ENCODE assay signal across 8 mouse cellular contexts in genomic region chr8:94870474-94871107, GRCm38 (mm10). TPM values are rescaled to one million over a fixed set of nuclear protein-coding genes. Genes with fewer than 3 reads are reported as not detected.
A peak's percentile ranks its signal among the peaks of the same experiment; 100 is the strongest.
DNase-seq lines count a peak whose midpoint lies in the region; ATAC-seq and TF ChIP-seq lines count a peak whose summit lies in the region.

No protein-coding gene starts in this region.

- TF ChIP-seq CTCF in E14TG2a.4 (conservative IDR thresholded peaks at IDR 0.05; ENCODE audit: low read length): no peak
- TF ChIP-seq CTCF in midbrain, postnatal 0 days (IDR thresholded peaks at IDR 0.05): no peak

- peaks cover 31% of the 10 kb centered on the region for H3K27me3 ChIP-seq in E14TG2a.4 (ENCODE audit: insufficient read depth, low read length)
- peaks cover 10% of the 10 kb centered on the region for H3K27me3 ChIP-seq in hindbrain, embryonic 16.5 days (replicated peaks; ENCODE audit: control insufficient read depth, insufficient read depth, low read length)
- 0 out of 2 replicates have a peak, but pooled peaks cover 10% of the 10 kb centered on the region for H3K27me3 ChIP-seq in limb, embryonic 15.5 days
- H3K27me3 ChIP-seq in midbrain, postnatal 0 days (ENCODE audit: insufficient read depth, low read length): peaks cover 7% of the 10 kb centered on the region; the same call in 1 of the 2 replicates

- peak overlapping the region; percentile 81 for H3K9ac ChIP-seq in hindbrain, embryonic 16.5 days (ENCODE audit: low read depth, low read length)
- peak overlapping the region; percentile 42 for H3K9ac ChIP-seq in limb, embryonic 15.5 days
- peak overlapping the region; percentile 88 for H3K9ac ChIP-seq in midbrain, postnatal 0 days (replicated peaks; ENCODE audit: low read length, poor library complexity, severe bottlenecking)

- ATAC-seq in hindbrain, embryonic 16.5 days: peak; percentile 62
- no peak for ATAC-seq in limb, embryonic 15.5 days (ENCODE audit: insufficient number of reproducible peaks, low FRiP score, low TSS enrichment, low read depth)
- ATAC-seq in midbrain, postnatal 0 days (ENCODE audit: low FRiP score): peak; percentile 62

- H3K27ac ChIP-seq in hindbrain, embryonic 16.5 days (ENCODE audit: low read depth, low read length): peak overlapping the region; percentile 83
- no peak overlapping the region for H3K27ac ChIP-seq in limb, embryonic 15.5 days
- peak overlapping the region; percentile 81 for H3K27ac ChIP-seq in midbrain, postnatal 0 days (ENCODE audit: low read depth, low read length)

- H3K9me3 ChIP-seq in E14TG2a.4 (ENCODE audit: low read length): no peaks in the 10 kb centered on the region
- no peaks in the 10 kb centered on the region for H3K9me3 ChIP-seq in hindbrain, embryonic 16.5 days (ENCODE audit: control insufficient read depth, low read length)
- no peaks in the 10 kb centered on the region for H3K9me3 ChIP-seq in limb, embryonic 15.5 days
- H3K9me3 ChIP-seq in midbrain, postnatal 0 days (ENCODE audit: low read length): no peaks in the 10 kb centered on the region

- H3K4me1 ChIP-seq in E14TG2a.4 (replicated peaks; ENCODE audit: low read depth, low read length): peaks cover 59% of the 10 kb centered on the region
- H3K4me1 ChIP-seq in hindbrain, embryonic 16.5 days (ENCODE audit: control insufficient read depth, insufficient read depth, low read depth, low read length): peaks cover 52% of the 10 kb centered on the region
- H3K4me1 ChIP-seq in limb, embryonic 15.5 days: peaks cover 62% of the 10 kb centered on the region
- H3K4me1 ChIP-seq in midbrain, postnatal 0 days (ENCODE audit: insufficient read depth, low read length): peaks cover 17% of the 10 kb centered on the region

- DNase-seq in 416B (ENCODE audit: low read depth): peak; percentile 63
- peak; percentile 31 for DNase-seq in fibroblast of lung, adult 2 months (ENCODE audit: low read depth)
- peak; percentile 81 for DNase-seq in midbrain, postnatal 0 days (ENCODE audit: low spot score)
- DNase-seq in B cell, adult 2 months: no peak
- DNase-seq in thymus, postnatal 36 days: no peak

- WGBS in hindbrain, embryonic 16.5 days: 1% methylated on average over 17 of the region's 22 CpGs
- 9% methylated on average over 22 of the region's 22 CpGs for WGBS in limb, embryonic 15.5 days
- 0% methylated on average over 22 of the region's 22 CpGs for WGBS in midbrain, postnatal 0 days

- H3K4me2 ChIP-seq in hindbrain, embryonic 16.5 days (ENCODE audit: low read length): peak overlapping the region; percentile 54
- peak overlapping the region; percentile 78 for H3K4me2 ChIP-seq in limb, embryonic 15.5 days
- H3K4me2 ChIP-seq in midbrain, postnatal 0 days (ENCODE audit: low read depth, low read length, poor library complexity, severe bottlenecking): peak overlapping the region; percentile 91

- H3K36me3 ChIP-seq in E14TG2a.4 (ENCODE audit: insufficient read depth, low read length): peaks cover 24% of the 10 kb centered on the region
- peaks cover 16% of the 10 kb centered on the region for H3K36me3 ChIP-seq in hindbrain, embryonic 16.5 days (ENCODE audit: control insufficient read depth, insufficient read depth, low read length)
- peaks cover 29% of the 10 kb centered on the region for H3K36me3 ChIP-seq in limb, embryonic 15.5 days
- H3K36me3 ChIP-seq in midbrain, postnatal 0 days (ENCODE audit: insufficient read depth, low read length): peaks cover 15% of the 10 kb centered on the region

- peak overlapping the region; percentile 69 for H3K4me3 ChIP-seq in E14TG2a.4 (replicated peaks; ENCODE audit: low read length)
- H3K4me3 ChIP-seq in hindbrain, embryonic 16.5 days (ENCODE audit: low read length): peak overlapping the region; percentile 73
- H3K4me3 ChIP-seq in limb, embryonic 15.5 days: peak overlapping the region; percentile 48
- peak overlapping the region; percentile 66 for H3K4me3 ChIP-seq in midbrain, postnatal 0 days (ENCODE audit: low read depth, low read length)

RNA-seq across cellular contexts. Expression of gene Dok4, which starts 5.5 kb away (rescaled TPM):
- polyA plus RNA-seq in hindbrain, embryonic 16.5 days (2015; fragmentation: Nextera tagmentation; extraction: Ambion mirVana): 91.1 and 95.5 TPM in 2 replicates
- 28.2 and 32.1 TPM in 2 replicates for polyA plus RNA-seq in limb, embryonic 15.5 days (2015; fragmentation: Nextera tagmentation; extraction: Ambion mirVana)
- 154 and 155 TPM in 2 replicates for total RNA-seq in midbrain, postnatal 0 days (2014; rRNA removed)
- polyA plus RNA-seq in midbrain, postnatal 0 days (2015; fragmentation: Nextera tagmentation; extraction: Ambion mirVana): 95.0 and 104 TPM in 2 replicates

RNA-seq across cellular contexts. Expression of gene Polr2c, which starts 13.3 kb away (rescaled TPM):
- 109 and 119 TPM in 2 replicates for polyA plus RNA-seq in hindbrain, embryonic 16.5 days (2015; fragmentation: Nextera tagmentation; extraction: Ambion mirVana)
- polyA plus RNA-seq in limb, embryonic 15.5 days (2015; fragmentation: Nextera tagmentation; extraction: Ambion mirVana): 121 and 122 TPM in 2 replicates
- total RNA-seq in midbrain, postnatal 0 days (2014; rRNA removed): 62.5 and 70.5 TPM in 2 replicates
- polyA plus RNA-seq in midbrain, postnatal 0 days (2015; fragmentation: Nextera tagmentation; extraction: Ambion mirVana): 93.3 and 101 TPM in 2 replicates

RNA-seq across cellular contexts. Expression of gene Ciapin1, which starts 32.4 kb away (rescaled TPM):
- polyA plus RNA-seq in hindbrain, embryonic 16.5 days (2015; fragmentation: Nextera tagmentation; extraction: Ambion mirVana): 190 and 191 TPM in 2 replicates
- 81.8 and 82.8 TPM in 2 replicates for polyA plus RNA-seq in limb, embryonic 15.5 days (2015; fragmentation: Nextera tagmentation; extraction: Ambion mirVana)
- total RNA-seq in midbrain, postnatal 0 days (2014; rRNA removed): 60.6 and 62.7 TPM in 2 replicates
- polyA plus RNA-seq in midbrain, postnatal 0 days (2015; fragmentation: Nextera tagmentation; extraction: Ambion mirVana): 162 and 164 TPM in 2 replicates

RNA-seq across cellular contexts. Expression of gene Coq9, which starts 32.5 kb away (rescaled TPM):
- 67.7 and 69.8 TPM in 2 replicates for polyA plus RNA-seq in hindbrain, embryonic 16.5 days (2015; fragmentation: Nextera tagmentation; extraction: Ambion mirVana)
- 74.6 and 81.5 TPM in 2 replicates for polyA plus RNA-seq in limb, embryonic 15.5 days (2015; fragmentation: Nextera tagmentation; extraction: Ambion mirVana)
- 101 and 110 TPM in 2 replicates for total RNA-seq in midbrain, postnatal 0 days (2014; rRNA removed)
- polyA plus RNA-seq in midbrain, postnatal 0 days (2015; fragmentation: Nextera tagmentation; extraction: Ambion mirVana): 46.5 and 54.8 TPM in 2 replicates

RNA-seq across cellular contexts. Expression of gene Ccdc102a, which starts 47.3 kb away (rescaled TPM):
- polyA plus RNA-seq in hindbrain, embryonic 16.5 days (2015; fragmentation: Nextera tagmentation; extraction: Ambion mirVana): 5.7 and 6.9 TPM in 2 replicates
- 39.5 and 41.8 TPM in 2 replicates for polyA plus RNA-seq in limb, embryonic 15.5 days (2015; fragmentation: Nextera tagmentation; extraction: Ambion mirVana)
- total RNA-seq in midbrain, postnatal 0 days (2014; rRNA removed): 5.4 and 6.1 TPM in 2 replicates
- polyA plus RNA-seq in midbrain, postnatal 0 days (2015; fragmentation: Nextera tagmentation; extraction: Ambion mirVana): 3.6 and 3.7 TPM in 2 replicates

Comparison
In these comparisons a context has a peak if more than half of its experiments do, and no peak if none do; other contexts are left out.
1. DNase-seq: peak in 416B (single experiment), fibroblast of lung, adult 2 months (single experiment) and midbrain, postnatal 0 days (single experiment); none in B cell, adult 2 months (0 of 2) and thymus, postnatal 36 days (0 of 2).
2. Peak in every context shown above with its lines, with median percentiles within 50 percentile points of each other: H3K4me3 ChIP-seq, H3K4me2 ChIP-seq and H3K9ac ChIP-seq.